Mouse (Mus musculus): ENCODE data around the gene Eif2b5.

Eif2b5 gene

GRCm38 (mm10) chr16:20537601-20538320 is 39.1 kb downstream of the Eif2b5 start:
- DNase-seq = peak; percentile 30

GRCm38 (mm10) chr16:20539649-20540048 is 41.0 kb downstream of the Eif2b5 start:
- DNase-seq = no peak

DNA sequence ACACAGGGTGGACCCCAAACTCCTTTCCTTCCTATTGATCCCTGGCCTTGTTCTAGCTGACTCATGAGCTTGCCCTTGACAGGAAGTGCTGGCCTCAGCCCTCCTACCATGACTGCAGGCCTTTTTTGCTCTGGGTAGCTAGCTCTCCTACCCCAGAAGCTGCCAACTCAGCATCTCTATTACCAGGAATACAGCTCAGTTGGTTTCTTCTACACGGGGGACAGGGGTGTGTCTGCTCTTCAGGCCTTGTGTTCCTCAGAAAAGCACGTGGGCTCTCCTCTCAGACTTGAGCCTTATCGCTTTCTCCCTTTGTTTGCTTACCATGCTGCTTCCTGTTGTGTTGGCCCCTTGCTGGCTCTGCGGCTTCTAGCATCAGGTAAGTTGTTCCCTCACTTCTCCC is 41.8 kb downstream of the Eif2b5 start:
- DNase-seq = no peak

- no peak for DNase-seq
Observed at GRCm38 (mm10) chr16:20545696-20546095, 47.1 kb downstream of the Eif2b5 start.

- no peak for DNase-seq
Observed at GRCm38 (mm10) chr16:20547423-20547822, 48.8 kb downstream of the Eif2b5 start.

- DNase-seq = peak; percentile 99
Observed at GRCm38 (mm10) chr16:20548096-20548948, 49.7 kb downstream of the Eif2b5 start, which contains the start of gene Abcf3. Abcf3 (plus strand) TSS chr16:20548577.

GRCm38 (mm10) chr16:20549161-20549560 is 50.5 kb downstream of the Eif2b5 start:
- peak; percentile 23 for DNase-seq

GRCm38 (mm10) chr16:20551691-20552090 is 53.1 kb downstream of the Eif2b5 start:
- no peak for DNase-seq

DNA sequence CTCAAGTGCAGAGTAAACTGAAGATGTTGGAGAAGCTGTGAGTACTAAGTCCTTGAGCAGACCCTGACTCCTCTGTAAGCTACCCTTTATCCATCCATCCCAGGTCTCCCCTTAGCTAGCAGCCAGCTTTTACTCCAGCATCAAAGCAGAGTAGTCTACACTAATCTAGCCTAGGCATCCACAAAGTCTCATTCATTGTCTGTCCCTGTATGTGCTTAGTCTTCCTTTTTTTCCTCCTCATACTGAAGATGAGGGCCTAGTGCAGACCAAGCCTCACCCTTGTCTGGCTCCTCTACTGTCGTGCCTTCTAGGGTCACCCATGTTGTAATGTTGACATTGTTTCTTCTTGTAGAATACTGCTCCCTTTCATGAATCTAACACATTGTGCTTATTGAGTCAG is 54.0 kb downstream of the Eif2b5 start:
- DNase-seq = no peak

GRCm38 (mm10) chr16:20555000-20555399 is 56.4 kb downstream of the Eif2b5 start:
- no peak for DNase-seq

GRCm38 (mm10) chr16:20557381-20557780 is 58.8 kb downstream of the Eif2b5 start:
- DNase-seq = no peak

All from cerebellum, adult 11-12 months (tissue).